Mouse (Mus musculus): ENCODE results near the gene Rprd2. TPM values are rescaled to one million over a fixed set of nuclear protein-coding genes. Genes with fewer than 3 reads are reported as not detected.

The Rprd2 gene
- polyA plus RNA-seq, 1 experiment from 2014 or later = 23.5 TPM

DNA sequence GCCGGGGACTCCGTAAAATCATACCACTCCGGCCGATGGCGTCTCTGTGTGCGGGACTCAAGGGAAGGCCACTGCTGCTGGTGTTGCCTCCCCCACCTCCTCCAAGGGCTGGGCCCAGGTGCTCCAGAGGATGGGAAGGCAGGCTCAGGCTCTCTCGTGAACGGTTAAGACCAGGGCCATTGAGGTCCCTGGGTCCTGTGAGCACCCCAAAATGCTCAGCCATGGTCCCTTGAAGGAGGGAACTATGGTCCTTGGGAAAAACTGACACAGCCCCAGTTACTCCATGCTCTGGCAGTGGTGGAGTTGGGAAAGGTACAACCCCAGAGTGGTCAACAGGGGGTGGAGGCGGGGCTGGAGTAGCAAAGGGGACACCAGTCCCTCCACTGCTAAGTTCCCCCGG, 54.9 kb downstream of the Rprd2 start:
- H3K9me3 ChIP-seq (ENCODE audit: control insufficient read depth, low read length) = no peaks in the 10 kb centered on the region
- ATAC-seq (ENCODE audit: insufficient number of reproducible peaks, low FRiP score, low TSS enrichment, low read depth) = no peak
- no peak for DNase-seq (ENCODE audit: low spot score)
- no peaks in the 10 kb centered on the region for H3K27me3 ChIP-seq (ENCODE audit: control insufficient read depth, insufficient read depth, low read length)
- no peak overlapping the region for H3K4me2 ChIP-seq (ENCODE audit: low read depth, severe bottlenecking)
- no peak overlapping the region for H3K4me3 ChIP-seq (ENCODE audit: low read depth, low read length)
- H3K27ac ChIP-seq (replicated peaks; ENCODE audit: low read depth, low read length) = no peak overlapping the region
- H3K4me1 ChIP-seq (ENCODE audit: control insufficient read depth, insufficient read depth, low read length) = no peaks in the 10 kb centered on the region
- H3K9ac ChIP-seq (ENCODE audit: low read length) = no peak overlapping the region
- peaks cover 12% of the 10 kb centered on the region; the same call in 1 of the 2 replicates for H3K36me3 ChIP-seq (ENCODE audit: control insufficient read depth, insufficient read depth, low read length)
- WGBS = 82% methylated on average over 10 of the region's 10 CpGs

DNA sequence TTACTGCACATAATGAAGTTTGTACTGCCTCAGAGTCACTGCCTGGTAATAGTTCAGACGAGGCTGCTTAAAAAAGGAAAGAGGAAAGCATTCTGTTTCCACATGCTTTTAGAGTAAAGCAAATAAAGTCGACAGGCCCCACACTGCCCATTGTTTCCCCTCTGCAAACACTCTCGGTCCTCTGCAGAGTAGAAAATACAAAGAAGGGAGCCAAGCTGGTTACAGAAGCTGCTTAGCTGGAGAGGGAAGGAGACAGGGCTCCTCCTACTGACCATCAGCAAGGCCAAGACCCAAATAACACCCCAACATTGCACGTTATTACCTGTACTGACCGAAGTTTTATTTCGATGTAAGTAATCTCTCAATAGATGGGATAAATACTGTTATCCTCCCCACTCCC, 55.7 kb downstream of the Rprd2 start:
- WGBS = 77% methylated on average over 6 of the region's 6 CpGs
- no peak overlapping the region for H3K9ac ChIP-seq (ENCODE audit: low read length)
- H3K27ac ChIP-seq (replicated peaks; ENCODE audit: low read depth, low read length) = no peak overlapping the region
- H3K4me3 ChIP-seq (ENCODE audit: low read depth, low read length) = no peak overlapping the region
- H3K27me3 ChIP-seq (ENCODE audit: control insufficient read depth, insufficient read depth, low read length) = no peaks in the 10 kb centered on the region
- no peaks in the 10 kb centered on the region for H3K4me1 ChIP-seq (ENCODE audit: control insufficient read depth, insufficient read depth, low read length)
- H3K9me3 ChIP-seq (ENCODE audit: control insufficient read depth, low read length) = no peaks in the 10 kb centered on the region
- no peak overlapping the region for H3K4me2 ChIP-seq (ENCODE audit: low read depth, severe bottlenecking)
- DNase-seq (ENCODE audit: low spot score) (no peak), ATAC-seq (ENCODE audit: insufficient number of reproducible peaks, low FRiP score, low TSS enrichment, low read depth) (no peak)
- peaks cover 12% of the 10 kb centered on the region; the same call in 1 of the 2 replicates for H3K36me3 ChIP-seq (ENCODE audit: control insufficient read depth, insufficient read depth, low read length)

DNA sequence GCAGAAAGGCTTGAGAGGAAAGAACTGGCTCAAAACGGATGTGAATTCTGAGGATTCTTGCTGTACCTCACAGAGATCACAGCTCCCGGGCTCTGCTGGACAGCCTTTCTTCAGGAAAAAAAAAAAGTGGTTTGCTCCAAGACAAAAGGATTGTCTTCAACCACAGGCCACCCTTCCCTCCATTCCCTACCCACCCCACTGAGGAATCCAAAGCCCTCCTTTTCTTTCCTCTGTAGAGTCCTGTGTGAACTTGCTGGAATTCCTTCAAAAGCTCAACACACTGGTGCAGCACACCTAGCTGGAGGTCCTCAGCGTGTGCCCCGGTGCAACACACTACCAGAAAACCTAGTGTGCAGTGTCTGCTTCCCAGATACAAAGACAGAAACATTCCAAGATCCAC, 56.9 kb downstream of the Rprd2 start:
- no peak overlapping the region for H3K4me2 ChIP-seq (ENCODE audit: low read depth, severe bottlenecking)
- WGBS = 91% methylated on average over 4 of the region's 4 CpGs

DNA sequence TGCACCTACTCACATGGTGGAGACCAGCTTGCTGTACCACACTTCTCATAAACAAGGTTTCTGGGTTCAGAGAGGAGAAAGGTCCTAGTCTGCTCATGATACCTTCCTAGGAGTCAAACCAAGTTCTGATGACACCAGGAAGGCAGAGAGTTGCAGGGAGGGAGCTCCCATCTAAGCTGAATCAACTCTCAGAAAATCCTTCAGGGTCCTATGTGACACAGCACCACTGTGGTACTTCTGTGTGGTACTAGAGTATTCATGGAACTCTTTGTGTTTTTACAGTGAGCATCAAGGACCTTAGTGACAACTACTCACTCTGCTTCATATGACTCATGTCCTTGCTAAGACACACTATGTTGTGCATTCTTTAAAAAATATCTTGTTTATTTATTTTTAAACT, 58.0 kb downstream of the Rprd2 start:
- no peak overlapping the region for H3K27ac ChIP-seq (replicated peaks; ENCODE audit: low read depth, low read length)
- H3K4me3 ChIP-seq (ENCODE audit: low read depth, low read length) = no peak overlapping the region
- no peaks in the 10 kb centered on the region for H3K27me3 ChIP-seq (ENCODE audit: control insufficient read depth, insufficient read depth, low read length)
- H3K4me2 ChIP-seq (ENCODE audit: low read depth, severe bottlenecking) = no peak overlapping the region
- ATAC-seq (ENCODE audit: insufficient number of reproducible peaks, low FRiP score, low TSS enrichment, low read depth) (no peak), DNase-seq (ENCODE audit: low spot score) (no peak)
- H3K4me1 ChIP-seq (ENCODE audit: control insufficient read depth, insufficient read depth, low read length) = no peaks in the 10 kb centered on the region
- H3K9me3 ChIP-seq (ENCODE audit: control insufficient read depth, low read length) = no peaks in the 10 kb centered on the region
- H3K9ac ChIP-seq (ENCODE audit: low read length) = no peak overlapping the region
- peaks cover 10% of the 10 kb centered on the region; the same call in 1 of the 2 replicates for H3K36me3 ChIP-seq (ENCODE audit: control insufficient read depth, insufficient read depth, low read length)

More for the DNA sequence above, 56.9 kb downstream of the Rprd2 start:
- no peak for ATAC-seq (ENCODE audit: insufficient number of reproducible peaks, low FRiP score, low TSS enrichment, low read depth)
- H3K36me3 ChIP-seq (ENCODE audit: control insufficient read depth, insufficient read depth, low read length) = peaks cover 12% of the 10 kb centered on the region; the same call in 1 of the 2 replicates
- no peak for DNase-seq (ENCODE audit: low spot score)
- H3K9ac ChIP-seq (ENCODE audit: low read length) = no peak overlapping the region; the same call in 1 of the 2 replicates
- H3K4me3 ChIP-seq (ENCODE audit: low read depth, low read length) = no peak overlapping the region
- no peak overlapping the region for H3K27ac ChIP-seq (replicated peaks; ENCODE audit: low read depth, low read length)
- H3K4me1 ChIP-seq (ENCODE audit: control insufficient read depth, insufficient read depth, low read length) = no peaks in the 10 kb centered on the region
- H3K9me3 ChIP-seq (ENCODE audit: control insufficient read depth, low read length) = no peaks in the 10 kb centered on the region
- no peaks in the 10 kb centered on the region for H3K27me3 ChIP-seq (ENCODE audit: control insufficient read depth, insufficient read depth, low read length)

DNA sequence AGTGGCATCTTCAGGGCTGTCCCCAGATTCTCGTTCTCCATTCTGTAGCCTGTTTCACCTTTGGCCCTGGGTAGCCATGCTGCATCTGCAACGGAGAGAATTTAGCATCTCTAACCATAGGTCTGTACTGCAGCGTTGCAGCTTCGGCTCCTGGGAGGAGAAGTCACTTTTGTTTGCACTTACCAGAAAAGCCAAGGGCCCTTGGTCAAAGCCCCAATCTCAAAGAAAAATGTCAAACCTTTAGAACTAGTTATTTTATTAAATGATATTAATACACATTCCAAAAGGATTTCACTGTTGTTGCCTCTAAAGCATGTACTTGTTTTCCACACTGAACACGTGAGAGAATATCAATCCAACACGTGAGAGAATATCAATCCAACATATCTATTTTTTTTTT, 58.6 kb downstream of the Rprd2 start, which contains the start of gene Tars2:
Tars2 (minus strand) TSS at position 101 of the 400 bp plus-strand sequence.
- no peak for ATAC-seq (ENCODE audit: insufficient number of reproducible peaks, low FRiP score, low TSS enrichment, low read depth)
- H3K36me3 ChIP-seq (ENCODE audit: control insufficient read depth, insufficient read depth, low read length) = peaks cover 7% of the 10 kb centered on the region; the same call in 1 of the 2 replicates
- H3K4me2 ChIP-seq (ENCODE audit: low read depth, severe bottlenecking) = no peak within 1 kb of the TSS
- 89% methylated on average over 6 of the region's 6 CpGs for whole genome bisulfite sequencing
- DNase-seq (ENCODE audit: low spot score) = no peak
- no peak within 1 kb of the TSS for H3K9ac ChIP-seq (ENCODE audit: low read length)
- H3K27me3 ChIP-seq (ENCODE audit: control insufficient read depth, insufficient read depth, low read length) = no peaks in the 10 kb centered on the region
- H3K27ac ChIP-seq (replicated peaks; ENCODE audit: low read depth, low read length) = no peak within 1 kb of the TSS
- no peaks in the 10 kb centered on the region for H3K9me3 ChIP-seq (ENCODE audit: control insufficient read depth, low read length)
- H3K4me3 ChIP-seq (ENCODE audit: low read depth, low read length) = no peak within 1 kb of the TSS
- no peaks in the 10 kb centered on the region for H3K4me1 ChIP-seq (ENCODE audit: control insufficient read depth, insufficient read depth, low read length)

DNA sequence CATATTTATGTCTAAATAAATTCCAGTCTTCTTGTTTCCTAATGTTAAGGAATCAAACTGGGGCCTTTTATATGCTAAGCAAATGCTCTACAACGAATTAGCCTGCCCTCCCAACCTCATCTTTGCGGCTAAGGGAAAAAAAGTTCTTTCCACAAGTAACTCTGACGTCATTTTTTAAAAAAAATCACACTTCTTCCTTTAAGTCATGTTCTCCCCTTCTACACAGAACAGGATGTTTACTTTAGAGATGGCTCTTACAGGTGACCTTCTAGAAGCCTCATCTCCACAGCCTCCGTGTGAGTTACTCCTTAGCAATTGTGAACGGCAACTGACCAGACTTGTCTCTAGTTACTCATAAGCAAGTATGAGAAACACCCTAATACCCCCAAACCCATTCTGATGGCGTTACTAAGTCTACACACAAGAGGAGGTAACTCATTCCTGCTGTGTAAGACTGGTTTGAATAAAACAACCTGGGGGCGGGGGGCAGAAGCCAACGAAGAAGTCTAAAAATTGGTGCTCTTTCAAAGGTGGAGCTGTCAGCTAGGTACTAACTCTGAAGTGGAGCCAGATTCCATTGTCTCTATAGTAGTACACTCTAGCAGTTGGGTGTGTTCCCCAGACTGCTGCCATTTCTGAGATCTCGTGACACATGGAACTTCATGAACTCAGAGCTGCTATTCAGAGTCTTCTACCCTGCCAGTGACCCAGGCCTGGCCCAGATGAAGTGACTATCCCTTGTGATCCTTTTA, 60.0 kb downstream of the Rprd2 start:
- H3K4me1 ChIP-seq (ENCODE audit: control insufficient read depth, insufficient read depth, low read length) = no peaks in the 10 kb centered on the region
- WGBS = 55% methylated on average over 9 of the region's 9 CpGs
- no peak for ATAC-seq (ENCODE audit: insufficient number of reproducible peaks, low FRiP score, low TSS enrichment, low read depth)
- DNase-seq (ENCODE audit: low spot score) = no peak
- no peaks in the 10 kb centered on the region for H3K36me3 ChIP-seq (ENCODE audit: control insufficient read depth, insufficient read depth, low read length)
- H3K27ac ChIP-seq (replicated peaks; ENCODE audit: low read depth, low read length) = no peak overlapping the region
- H3K4me2 ChIP-seq (ENCODE audit: low read depth, severe bottlenecking) = no peak overlapping the region
- H3K9ac ChIP-seq (ENCODE audit: low read length) = no peak overlapping the region
- no peak overlapping the region for H3K4me3 ChIP-seq (ENCODE audit: low read depth, low read length)
- H3K9me3 ChIP-seq (ENCODE audit: control insufficient read depth, low read length) = no peaks in the 10 kb centered on the region
- no peaks in the 10 kb centered on the region for H3K27me3 ChIP-seq (ENCODE audit: control insufficient read depth, insufficient read depth, low read length)

DNA sequence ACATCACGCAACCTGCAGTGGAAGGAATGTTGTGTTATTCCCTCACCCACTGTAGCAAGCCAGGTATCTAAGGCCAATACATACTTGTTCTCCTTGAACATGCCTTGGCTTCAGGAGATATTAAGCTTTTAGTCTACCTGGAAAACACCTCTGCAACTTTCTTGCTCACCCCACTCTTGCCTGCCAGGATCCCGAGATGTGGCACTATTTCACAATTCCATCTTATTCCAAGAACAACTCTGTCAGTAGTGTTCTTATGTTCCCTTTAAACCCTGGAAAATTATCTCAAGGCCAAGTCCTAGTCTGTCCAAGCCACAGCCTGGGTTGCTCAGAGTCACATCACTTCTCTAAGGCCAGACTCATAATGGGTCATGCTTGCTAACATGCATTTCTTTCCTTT, 61.9 kb downstream of the Rprd2 start:
- Histone ChIP-seq H3K9me3 (ENCODE audit: control insufficient read depth, low read length) (no peaks in the 10 kb centered on the region), H3K27me3 (ENCODE audit: control insufficient read depth, insufficient read depth, low read length) (no peaks in the 10 kb centered on the region), H3K4me1 (ENCODE audit: control insufficient read depth, insufficient read depth, low read length) (no peaks in the 10 kb centered on the region), H3K36me3 (ENCODE audit: control insufficient read depth, insufficient read depth, low read length) (peaks cover 5% of the 10 kb centered on the region; the same call in 1 of the 2 replicates), H3K4me3 (ENCODE audit: low read depth, low read length) (no peak overlapping the region), H3K9ac (ENCODE audit: low read length) (no peak overlapping the region), H3K4me2 (ENCODE audit: low read depth, severe bottlenecking) (no peak overlapping the region), H3K27ac (replicated peaks; ENCODE audit: low read depth, low read length) (no peak overlapping the region)
- ATAC-seq (ENCODE audit: insufficient number of reproducible peaks, low FRiP score, low TSS enrichment, low read depth) = no peak
- DNase-seq (ENCODE audit: low spot score) = no peak
- WGBS = 90% methylated on average over 2 of the region's 2 CpGs

DNA sequence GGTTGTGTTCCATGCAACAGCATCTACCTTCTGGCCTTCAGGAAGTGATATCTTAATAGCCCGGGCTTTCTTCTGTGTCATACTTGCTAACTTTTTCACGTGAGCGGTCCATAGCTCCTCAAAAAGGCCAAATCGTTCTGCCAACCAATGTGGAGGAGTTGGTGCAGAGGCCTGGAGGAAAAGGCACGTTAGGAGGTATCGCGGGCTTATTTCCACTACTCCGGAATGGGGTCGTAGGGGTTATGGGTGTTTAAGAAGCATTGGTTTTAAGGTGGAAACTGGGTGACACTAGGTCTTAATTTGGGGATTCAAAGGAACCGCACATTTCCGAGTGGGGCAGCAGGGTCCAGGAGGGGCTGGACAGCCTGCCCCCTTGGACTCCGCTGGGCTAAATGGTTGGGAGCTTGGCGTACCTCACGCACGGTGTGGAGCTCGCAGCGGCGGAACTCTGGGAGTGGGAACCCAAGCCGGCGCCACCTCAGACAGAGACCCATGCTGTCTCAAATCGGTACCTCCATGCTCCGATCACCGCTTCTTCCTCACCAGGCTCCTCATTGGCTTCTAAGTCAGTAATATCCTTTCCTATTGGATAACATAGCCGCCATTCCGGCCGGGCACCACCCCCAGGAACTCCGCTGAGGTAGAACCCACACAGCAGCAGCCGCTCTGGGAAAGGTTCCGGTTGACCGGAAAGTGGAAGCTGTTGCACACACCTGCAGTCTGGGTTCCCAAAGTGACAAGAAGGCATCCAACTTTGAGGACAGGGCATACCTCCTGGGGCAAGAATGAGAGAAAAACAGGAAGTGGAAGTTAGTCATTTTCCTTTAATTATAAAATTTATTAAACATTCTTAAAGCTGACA, 64.1 kb downstream of the Rprd2 start:
- H3K36me3 ChIP-seq (ENCODE audit: control insufficient read depth, insufficient read depth, low read length) = peaks cover 7% of the 10 kb centered on the region; the same call in 1 of the 2 replicates
- H3K27me3 ChIP-seq (ENCODE audit: control insufficient read depth, insufficient read depth, low read length) = no peaks in the 10 kb centered on the region
- no peaks in the 10 kb centered on the region for H3K9me3 ChIP-seq (ENCODE audit: control insufficient read depth, low read length)
- H3K4me2 ChIP-seq (ENCODE audit: low read depth, severe bottlenecking) = peak overlapping the region; percentile 45
- peak overlapping the region; percentile 58 for H3K4me3 ChIP-seq (ENCODE audit: low read depth, low read length)
- peak; percentile 98 for ATAC-seq (ENCODE audit: insufficient number of reproducible peaks, low FRiP score, low TSS enrichment, low read depth)
- H3K4me1 ChIP-seq (ENCODE audit: control insufficient read depth, insufficient read depth, low read length) = no peaks in the 10 kb centered on the region
- DNase-seq (ENCODE audit: low spot score) = peak; percentile 92
- peak overlapping the region; percentile 79 for H3K9ac ChIP-seq (ENCODE audit: low read length)
- H3K27ac ChIP-seq (replicated peaks; ENCODE audit: low read depth, low read length) = peak overlapping the region; percentile 9; the same call in 1 of the 2 replicates
- under 1% methylated on average over 30 of the region's 30 CpGs for WGBS
